Mouse (Mus musculus): ENCODE results near the gene Limch1.

The Limch1 gene

DNA sequence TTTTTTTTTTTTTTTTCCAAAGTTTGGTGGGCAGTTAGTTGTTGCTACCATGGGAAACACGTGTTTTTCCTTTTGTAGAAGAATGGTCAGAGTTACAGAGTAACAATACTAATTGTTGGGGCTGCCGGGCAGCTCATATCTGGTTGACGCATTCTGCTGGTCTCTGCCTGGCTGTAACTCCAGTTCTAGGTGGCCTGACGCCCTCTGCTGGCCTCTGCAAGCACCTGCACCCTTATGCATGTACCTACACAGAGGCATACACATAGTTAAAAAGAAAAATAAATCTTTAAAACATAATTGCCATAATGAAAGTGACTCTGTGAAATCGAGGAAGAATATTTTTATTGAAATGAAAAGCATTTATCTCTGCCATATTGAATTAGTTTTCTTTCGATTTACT is 312.2 kb downstream of the Limch1 start:
- DNase-seq (ENCODE audit: low spot score), result no peak

GRCm38 (mm10) chr5:67060519-67060918 is 314.9 kb downstream of the Limch1 start:
- no peak for DNase-seq (ENCODE audit: low spot score)

- DNase-seq (ENCODE audit: low spot score), result no peak
These were observed 318.0 kb downstream of the Limch1 start for GRCm38 (mm10) chr5:67063596-67063995.

GRCm38 (mm10) chr5:67083117-67083516 is 337.5 kb downstream of the Limch1 start:
- DNase-seq (ENCODE audit: low spot score), result no peak

GRCm38 (mm10) chr5:67090856-67091255 is 345.2 kb downstream of the Limch1 start:
- DNase-seq (ENCODE audit: low spot score), result no peak

- DNase-seq (ENCODE audit: low spot score), result no peak
These were observed 346.1 kb downstream of the Limch1 start for GRCm38 (mm10) chr5:67091766-67092165.

DNA sequence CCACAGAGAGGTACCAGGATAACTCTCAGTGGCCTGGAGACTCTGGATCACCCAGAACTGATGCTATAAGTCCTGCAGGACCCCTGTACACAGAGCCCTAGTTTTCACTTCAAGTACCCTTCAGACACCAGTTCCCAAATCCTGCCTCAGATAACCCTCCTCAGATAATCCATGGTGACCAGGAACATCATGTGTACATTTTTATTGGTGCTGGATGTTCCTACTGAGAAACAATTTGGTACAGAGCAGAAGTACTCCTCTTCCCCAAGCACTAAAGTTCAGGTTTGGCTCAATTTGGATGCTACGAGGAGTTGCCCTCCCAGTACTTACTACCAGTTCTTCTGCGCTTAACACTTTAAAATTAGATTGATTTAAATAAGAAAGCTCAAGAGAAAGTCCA is 348.4 kb downstream of the Limch1 start:
- no peak for DNase-seq (ENCODE audit: low spot score)

DNA sequence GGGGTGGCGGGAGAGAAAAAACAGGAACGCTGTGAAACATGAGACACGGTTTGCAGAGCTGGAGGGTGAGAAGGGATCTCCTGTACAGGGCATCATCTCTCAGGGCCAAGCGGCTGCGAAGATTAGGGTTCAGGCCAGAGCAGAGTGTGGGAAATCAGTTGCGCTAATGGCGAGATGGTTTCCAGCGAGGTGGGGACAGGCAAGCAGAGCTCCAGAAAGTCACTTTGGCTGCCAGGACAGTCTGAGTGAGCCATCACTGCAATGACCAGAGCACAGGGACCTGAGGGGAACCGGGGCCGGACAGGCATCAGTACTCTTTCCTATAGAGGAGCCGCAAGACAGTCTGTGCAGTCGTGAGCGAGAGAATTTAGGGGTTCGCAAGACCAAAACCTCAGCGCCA is 349.5 kb downstream of the Limch1 start:
- no peak for DNase-seq (ENCODE audit: low spot score)

GRCm38 (mm10) chr5:67095651-67096377 is 350.2 kb downstream of the Limch1 start:
- no peak for DNase-seq (ENCODE audit: low spot score)

DNA sequence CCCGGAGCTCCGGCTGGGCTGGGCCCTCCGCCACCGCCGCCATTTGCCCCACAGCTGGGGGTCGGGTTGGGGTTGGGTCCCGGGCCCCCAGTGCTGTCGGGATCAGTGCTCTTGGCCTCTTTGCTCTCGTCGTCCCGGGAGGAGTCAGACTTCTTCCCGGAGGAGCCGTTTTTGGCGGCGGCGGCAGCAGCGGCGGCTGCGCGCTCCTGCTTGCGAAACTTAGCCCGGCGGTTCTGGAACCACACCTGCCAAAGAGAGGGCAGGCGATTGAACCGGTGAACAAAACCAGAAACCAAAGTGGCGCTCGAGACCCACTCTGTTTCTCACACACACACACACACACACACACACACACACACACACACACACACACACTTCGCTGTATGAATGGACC is 350.7 kb downstream of the Limch1 start:
- DNase-seq (ENCODE audit: low spot score), result no peak

GRCm38 (mm10) chr5:67097106-67098050 is 351.8 kb downstream of the Limch1 start:
- DNase-seq (ENCODE audit: low spot score), result no peak

DNA sequence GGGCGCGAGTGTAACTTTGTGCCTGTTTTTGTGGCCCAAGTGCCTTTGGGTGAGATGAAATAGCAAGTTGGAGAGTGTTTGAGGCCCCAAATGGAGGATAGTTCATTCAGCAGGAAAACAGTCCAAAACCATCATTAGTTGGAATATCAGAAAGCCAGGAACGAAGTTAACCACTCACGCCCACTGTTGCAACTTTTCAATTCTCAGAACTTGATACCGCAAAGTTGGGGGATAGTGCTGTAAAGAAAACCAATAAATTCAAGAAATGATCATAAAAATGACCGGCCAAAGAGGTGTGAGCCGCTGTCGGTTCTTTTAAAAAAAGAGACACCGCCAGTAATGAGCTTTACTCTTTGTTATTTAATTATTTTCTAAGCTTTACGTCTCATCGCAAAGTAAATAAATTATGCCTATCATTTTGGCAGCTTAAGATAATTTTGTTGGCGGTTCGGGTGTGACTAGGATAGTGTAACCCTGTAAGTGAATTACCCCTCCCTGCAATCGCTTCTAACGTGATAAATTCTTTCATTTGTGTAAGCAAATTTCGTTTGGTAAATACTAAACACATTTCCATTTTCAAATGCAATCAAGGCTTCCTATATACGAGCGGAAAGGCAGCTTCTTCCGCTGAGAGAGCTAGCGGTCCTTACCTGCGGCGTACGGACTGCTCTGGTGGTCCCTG is 352.6 kb downstream of the Limch1 start:
- no peak for DNase-seq (ENCODE audit: low spot score)

DNA sequence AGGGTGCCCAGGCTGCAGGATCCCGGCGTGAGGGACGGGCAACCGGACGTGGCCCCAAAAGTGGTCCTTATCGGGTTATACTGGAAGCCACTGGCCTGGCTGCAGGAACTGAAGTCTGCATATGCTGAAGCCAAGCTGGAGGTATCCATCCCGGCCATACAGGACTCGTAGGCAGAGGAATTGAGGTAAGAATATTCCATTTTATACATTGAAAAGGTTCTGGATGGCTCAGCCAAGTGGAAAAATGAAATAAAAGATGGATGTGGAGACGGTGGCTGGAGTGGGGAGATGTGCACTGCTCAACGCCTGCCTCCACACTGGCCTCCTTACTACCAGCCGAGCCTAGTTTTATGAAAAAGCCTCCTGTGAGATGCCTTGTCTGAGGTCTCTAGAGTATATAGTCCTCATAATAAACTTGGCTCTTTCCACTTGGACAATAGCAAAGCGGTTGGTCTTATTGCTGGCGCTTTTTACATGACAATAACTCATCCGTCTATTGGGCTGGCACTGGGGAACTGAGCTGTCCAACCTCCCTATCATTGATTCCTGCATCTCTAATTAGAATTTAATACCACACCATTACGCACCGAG is 353.2 kb downstream of the Limch1 start, which contains the start of gene Phox2b:
Gene Phox2b (minus strand): TSS at position 569 of the 591 bp plus-strand sequence.
- DNase-seq (ENCODE audit: low spot score), result no peak

DNA sequence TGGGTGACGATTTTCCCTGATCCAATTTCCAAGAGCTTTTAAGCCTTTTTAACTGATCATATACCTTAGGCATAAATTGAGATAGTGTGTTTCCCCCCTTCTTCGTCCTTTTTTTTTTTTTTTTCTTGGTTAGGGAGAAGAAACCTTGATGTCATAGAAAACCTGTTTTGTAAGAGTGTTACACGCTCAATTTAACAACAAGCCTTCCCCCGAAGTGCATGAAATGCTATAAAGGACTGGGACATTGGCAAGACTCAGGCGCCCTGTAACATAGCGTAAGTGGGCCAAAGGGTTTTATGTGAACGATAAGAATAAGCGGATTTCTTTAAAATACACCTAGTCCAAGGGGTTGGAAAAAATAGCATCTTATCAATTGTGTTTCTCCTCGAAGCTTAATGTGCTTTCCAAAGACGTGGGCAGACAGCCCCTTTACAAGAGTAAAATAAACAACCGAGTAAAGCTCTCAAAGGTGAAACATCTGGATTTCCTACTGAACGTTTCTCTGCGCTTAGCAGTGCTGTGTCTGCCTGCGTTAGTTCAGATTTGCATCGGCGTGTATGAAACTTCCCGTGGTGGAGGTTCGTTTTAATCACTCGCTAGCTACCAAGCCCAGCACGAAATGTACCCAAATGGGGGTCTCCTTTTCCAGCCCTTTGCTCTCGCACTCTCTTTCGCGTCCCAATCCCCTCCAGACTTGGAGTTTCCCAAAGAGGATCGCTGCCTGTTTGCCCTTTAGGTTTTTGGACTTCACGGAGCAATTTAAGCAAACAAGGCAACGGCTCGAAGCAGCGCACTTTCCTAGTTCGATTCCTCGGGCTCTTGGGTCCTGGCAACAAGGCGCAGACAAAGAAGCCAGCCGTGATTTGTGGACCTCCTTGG is 354.0 kb downstream of the Limch1 start:
- DNase-seq (ENCODE audit: low spot score), result no peak

- DNase-seq (ENCODE audit: low spot score), result no peak
These were observed 355.2 kb downstream of the Limch1 start for GRCm38 (mm10) chr5:67100564-67101394.

DNA sequence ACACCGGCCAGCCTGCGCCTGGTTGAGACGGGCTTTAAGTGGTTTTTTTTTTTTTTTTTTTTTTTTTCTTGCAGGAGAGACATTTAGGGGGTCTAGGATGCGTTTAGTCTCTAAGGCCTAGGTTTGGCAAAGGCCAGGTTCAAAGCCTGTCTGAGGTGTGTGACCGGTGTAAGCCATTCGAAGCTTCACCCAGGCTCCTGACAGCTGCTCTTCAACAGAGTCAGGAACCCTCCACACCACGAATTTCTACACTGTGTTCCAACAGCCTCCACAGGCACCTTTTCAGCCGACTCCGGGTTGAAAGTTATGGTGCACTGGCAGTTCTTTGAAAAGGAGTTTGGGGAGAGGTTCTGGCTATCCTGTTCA is 355.8 kb downstream of the Limch1 start:
- DNase-seq (ENCODE audit: low spot score), result no peak

DNA sequence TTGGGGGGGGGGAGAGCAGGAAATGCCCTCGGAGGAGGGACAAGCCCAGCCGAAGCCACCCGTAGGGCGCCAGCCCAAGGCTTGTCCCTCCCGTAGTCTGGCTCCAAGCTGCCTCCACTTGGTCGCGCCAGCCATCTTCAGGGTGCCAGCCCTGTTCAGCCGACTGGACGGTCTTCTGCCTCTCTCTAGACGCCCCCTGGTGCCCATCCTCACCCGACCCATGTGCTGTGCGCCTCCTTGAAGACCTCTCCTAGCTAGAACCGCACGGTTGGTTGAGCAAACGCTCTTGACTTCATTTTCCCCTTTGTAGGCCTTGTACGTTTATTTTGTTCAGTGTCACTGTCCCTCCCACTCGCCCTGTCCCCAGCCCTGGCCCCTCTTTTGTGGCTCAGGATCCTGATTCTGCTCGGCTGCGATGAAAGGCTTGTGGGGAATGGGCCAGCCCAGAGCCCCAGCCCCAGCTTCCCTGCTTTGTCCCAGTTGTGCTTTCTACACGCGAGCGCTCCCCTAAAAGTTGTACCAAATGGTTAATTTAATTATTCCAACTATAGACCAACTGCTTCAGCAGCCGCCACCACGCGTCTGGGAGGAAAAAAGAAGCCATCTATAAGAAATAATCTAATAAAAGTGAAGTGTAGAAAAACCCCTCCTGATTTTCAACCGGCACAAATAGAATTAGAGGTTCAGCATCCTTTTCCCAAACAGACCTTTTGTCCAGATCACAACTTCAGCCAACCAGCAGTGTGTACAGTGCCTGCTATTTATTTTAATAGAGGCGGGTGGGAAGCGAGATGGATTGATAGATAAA is 356.4 kb downstream of the Limch1 start:
- DNase-seq (ENCODE audit: low spot score), result no peak

- DNase-seq (ENCODE audit: low spot score), result no peak
These were observed 357.4 kb downstream of the Limch1 start for GRCm38 (mm10) chr5:67103016-67103415.

GRCm38 (mm10) chr5:67106261-67106660 is 360.6 kb downstream of the Limch1 start:
- DNase-seq (ENCODE audit: low spot score), result no peak
